9 mouse cellular contexts compared by ENCODE assay signal in genomic region chr4:87767711-87768561, GRCm38 (mm10).
DNase-seq lines count a peak whose midpoint lies in the region; ATAC-seq and TF ChIP-seq lines count a peak whose summit lies in the region.
"Had no signal": no experiment of that assay in that cellular context is flagged by ENCODE, and none has a peak within 500 bp of the region (broad histone marks: within the 10 kb centered on the region; RNA-seq: fewer than 3 reads in every experiment).

No protein-coding gene starts in this region.

- peak; percentile 89 for ATAC-seq in midbrain, embryonic 13.5 days
- ATAC-seq in granulocyte monocyte progenitor cell, adult 5-6 weeks (replicated peaks; ENCODE audit: poor library complexity, severe bottlenecking) = no peak

- H3K4me1 ChIP-seq in hindbrain, embryonic 10.5 days (replicated peaks) = peaks cover 17% of the 10 kb centered on the region
- peaks cover 15% of the 10 kb centered on the region for H3K4me1 ChIP-seq in midbrain, embryonic 13.5 days (replicated peaks)

- H3K9ac ChIP-seq in midbrain, embryonic 13.5 days (replicated peaks) = no peak overlapping the region
- H3K9ac ChIP-seq: liver, embryonic 14.5 days had no signal

- H3K4me3 ChIP-seq in hindbrain, embryonic 10.5 days = no peak overlapping the region
- no peak overlapping the region for H3K4me3 ChIP-seq in midbrain, embryonic 13.5 days (replicated peaks)

- peak; percentile 40 for DNase-seq in Muller cell, postnatal 12 days (ENCODE audit: inconsistent ontology term)
- DNase-seq in brain, embryonic 14.5 days (ENCODE audit: low read depth) = peak; percentile 74
- DNase-seq in hindbrain, embryonic 10.5 days (ENCODE audit: low spot score) = peak; percentile 44
- no peak for DNase-seq in T-cell, adult 2 months (ENCODE audit: low spot score)
- DNase-seq in layer of hippocampus, adult 8-10 months (ENCODE audit: low spot score in 2 of 2) = no peak
- DNase-seq: cerebellum, adult 9-10 months had no signal

- no peak overlapping the region for H3K4me2 ChIP-seq in midbrain, embryonic 13.5 days (replicated peaks)

- H3K36me3 ChIP-seq in hindbrain, embryonic 10.5 days = peaks cover 2% of the 10 kb centered on the region
- peaks cover under 1% of the 10 kb centered on the region; the same call in 1 of the 2 replicates for H3K36me3 ChIP-seq in midbrain, embryonic 13.5 days

- no peaks in the 10 kb centered on the region for H3K9me3 ChIP-seq in hindbrain, embryonic 10.5 days
- no peaks in the 10 kb centered on the region for H3K9me3 ChIP-seq in midbrain, embryonic 13.5 days

- no peak for TF ChIP-seq POLR2A in brain, embryonic 14.5 days (IDR thresholded peaks at IDR 0.05; ENCODE audit: borderline replicate concordance, extremely low read depth, insufficient read depth, insufficient read length, poor library complexity, severe bottlenecking)

- WGBS in hindbrain, embryonic 10.5 days = 35% methylated on average over 11 of the region's 11 CpGs
- WGBS in midbrain, embryonic 13.5 days = 26% methylated on average over 11 of the region's 11 CpGs

- H3K27ac ChIP-seq in hindbrain, embryonic 10.5 days = peak overlapping the region; percentile 56; the same call in 1 of the 2 replicates
- no peak overlapping the region for H3K27ac ChIP-seq in midbrain, embryonic 13.5 days
- H3K27ac ChIP-seq: liver, embryonic 14.5 days had no signal

- H3K27me3 ChIP-seq in hindbrain, embryonic 10.5 days (ENCODE audit: insufficient read depth, poor library complexity, severe bottlenecking) = no peaks in the 10 kb centered on the region
- no peaks in the 10 kb centered on the region for H3K27me3 ChIP-seq in midbrain, embryonic 13.5 days

- no peak for TF ChIP-seq CTCF in brain, embryonic 14.5 days (IDR thresholded peaks at IDR 0.05; ENCODE audit: borderline replicate concordance, extremely low read depth, insufficient read depth, insufficient read length)

Comparison
In these comparisons a context has a peak if more than half of its experiments do, and no peak if none do; other contexts are left out.
1. DNase-seq: peak in Muller cell, postnatal 12 days (single experiment), brain, embryonic 14.5 days (single experiment) and hindbrain, embryonic 10.5 days (single experiment); none in T-cell, adult 2 months (single experiment) and layer of hippocampus, adult 8-10 months (0 of 2).